ENCODE assay signal across 25 mouse cellular contexts in the genomic region with DNA sequence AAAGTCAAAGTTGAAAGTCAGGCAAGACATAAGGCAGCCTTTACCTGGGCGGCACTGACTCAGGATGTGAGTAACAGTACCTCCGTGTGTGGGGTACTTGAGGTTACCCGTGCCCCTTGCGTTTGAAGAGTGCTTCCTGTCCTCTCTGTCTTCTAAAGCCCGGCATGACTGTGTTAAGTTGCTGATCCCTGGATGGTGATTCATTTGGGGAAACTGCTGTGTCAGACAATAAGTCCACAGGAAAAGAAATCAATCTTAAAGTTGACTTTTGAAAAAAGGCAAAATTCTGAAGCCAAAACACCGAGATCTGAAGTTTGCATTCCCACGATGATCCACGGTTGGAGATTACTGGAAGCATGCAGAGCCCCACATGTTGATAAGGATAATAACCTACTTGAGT.
"Had no signal": no experiment of that assay in that cellular context is flagged by ENCODE, and none has a peak within 500 bp of the region (broad histone marks: within the 10 kb centered on the region; RNA-seq: fewer than 3 reads in every experiment).

No protein-coding gene starts in this region.

- H3K4me3 ChIP-seq: gastrocnemius, adult 2 months; heart, embryonic 10.5 days; heart, embryonic 12.5 days; hindbrain, embryonic 10.5 days; hindbrain, embryonic 12.5 days; kidney, embryonic 15.5 days; limb, embryonic 13.5 days; limb, embryonic 15.5 days; liver, embryonic 12.5 days had no signal

- H3K27ac ChIP-seq: gastrocnemius, adult 2 months; heart, embryonic 10.5 days; hindbrain, embryonic 10.5 days; hindbrain, embryonic 12.5 days; hindbrain, embryonic 14.5 days; kidney, embryonic 15.5 days; kidney, postnatal 0 days; limb, embryonic 13.5 days; limb, embryonic 15.5 days; liver, embryonic 12.5 days; liver, embryonic 14.5 days had no signal

- H3K9ac ChIP-seq: heart, embryonic 12.5 days; hindbrain, embryonic 12.5 days; hindbrain, embryonic 14.5 days; kidney, embryonic 15.5 days; limb, embryonic 13.5 days; limb, embryonic 15.5 days; liver, embryonic 12.5 days; liver, embryonic 14.5 days had no signal

- H3K4me1 ChIP-seq: heart, embryonic 10.5 days; hindbrain, embryonic 10.5 days; hindbrain, embryonic 12.5 days; limb, embryonic 15.5 days; liver, embryonic 12.5 days had no signal

- H3K4me2 ChIP-seq: heart, embryonic 12.5 days; hindbrain, embryonic 12.5 days; hindbrain, embryonic 14.5 days; kidney, embryonic 15.5 days; limb, embryonic 13.5 days; limb, embryonic 15.5 days; liver, embryonic 12.5 days had no signal

- H3K27me3 ChIP-seq: heart, embryonic 12.5 days; hindbrain, embryonic 12.5 days; kidney, embryonic 15.5 days; limb, embryonic 13.5 days; limb, embryonic 15.5 days; liver, embryonic 12.5 days had no signal

- H3K9me3 ChIP-seq: heart, embryonic 10.5 days; heart, embryonic 12.5 days; hindbrain, embryonic 10.5 days; hindbrain, embryonic 12.5 days; kidney, embryonic 15.5 days; limb, embryonic 13.5 days; limb, embryonic 15.5 days; liver, embryonic 12.5 days had no signal

- H3K36me3 ChIP-seq: heart, embryonic 10.5 days; heart, embryonic 12.5 days; hindbrain, embryonic 10.5 days; hindbrain, embryonic 12.5 days; kidney, embryonic 15.5 days; limb, embryonic 13.5 days; limb, embryonic 15.5 days; liver, embryonic 12.5 days had no signal

- ATAC-seq: hindbrain, embryonic 16.5 days; liver, embryonic 12.5 days had no signal

- DNase-seq: gastrocnemius, adult 2 months; gastrocnemius, postnatal 10 days; gastrocnemius, postnatal 25 days; heart, adult 18-20 months; heart, postnatal 10 days; heart, postnatal 4 days; kidney, adult 11 months; kidney, adult 2 months; kidney, adult 9 months; kidney, postnatal 25 days; layer of hippocampus, adult 9-11 months; layer of hippocampus, postnatal 36 days; left cerebral cortex, postnatal 4 days had no signal
